Mouse (Mus musculus) kidney, postnatal 0 days (tissue): ENCODE results near the gene Cabcoco1. TPM values are rescaled to one million over a fixed set of nuclear protein-coding genes. Genes with fewer than 3 reads are reported as not detected.
A peak's percentile ranks its signal among the peaks of the same experiment; 100 is the strongest.

Source experiments
- ATAC-seq: fragments of 200-750 bp; cut with Nextera tagmentation; replicated peaks from 2 replicates; pipeline ENCODE4 v1.8.0; 2017; ENCODE audit warnings: low read depth, moderate number of reproducible peaks, moderate TSS enrichment, moderate library complexity; ENCODE audit not compliant: low FRiP score
- DNase-seq: peaks from one replicate; pipeline ENCODE4 v3.0.0-alpha.2; 2016; ENCODE audit warnings: low spot score
- H3K27ac ChIP-seq: fragments of 300-500 bp; sonication (generic); 2 replicates; pipeline ENCODE4 v1.5.1; 2014; ENCODE audit warnings: mild to moderate bottlenecking
- H3K27me3 ChIP-seq: fragments of 300-500 bp; sonication (generic); 2 replicates; pipeline ENCODE4 v1.6.1; 2014; ENCODE audit warnings: low read length, mixed read lengths; ENCODE audit not compliant: insufficient read depth
- H3K36me3 ChIP-seq: fragments of 300-500 bp; sonication (generic); 2 replicates; pipeline ENCODE4 v1.6.1; 2014; ENCODE audit warnings: low read length, mixed read lengths; ENCODE audit not compliant: insufficient read depth
- H3K4me1 ChIP-seq: fragments of 300-500 bp; sonication (generic); replicated peaks from 2 replicates; pipeline ENCODE4 v1.6.1; 2014; ENCODE audit warnings: antibody characterized with exemption, low read length, mixed read lengths; ENCODE audit not compliant: insufficient read depth
- H3K4me2 ChIP-seq: fragments of 300-500 bp; sonication (generic); 2 replicates; pipeline ENCODE4 v1.6.1; 2014; ENCODE audit warnings: mild to moderate bottlenecking, low read length, moderate library complexity, mixed read lengths
- H3K4me3 ChIP-seq: fragments of 300-500 bp; sonication (generic); replicated peaks from 2 replicates; pipeline ENCODE4 v1.5.1; 2014; ENCODE audit warnings: low read depth, low read length
- H3K9ac ChIP-seq: fragments of 300-500 bp; sonication (generic); 2 replicates; pipeline ENCODE4 v1.6.1; 2014; ENCODE audit warnings: low read depth, low read length
- H3K9me3 ChIP-seq: fragments of 300-500 bp; sonication (generic); replicated peaks from 2 replicates; pipeline ENCODE4 v1.6.1; 2016; ENCODE audit warnings: low read length, inconsistent platforms, mixed read lengths
- CTCF ChIP-seq: IDR thresholded peaks from 2 replicates; pipeline ENCODE4 v1.5.1; 2016; ENCODE audit warnings: antibody characterized with exemption, low read depth, mild to moderate bottlenecking, moderate library complexity
- WGBS: fragments of 180-500 bp; shearing (Covaris S2); extraction: QIAGEN DNeasy Blood & Tissue Kit; methylation state at CpG from one replicate; pipeline ENCODE4 v1.1.7; 2014; 5-methylcytosine and 5-hydroxymethylcytosine counted together
- polyA plus RNA-seq: library from polyadenylated mRNA; unstranded; fragments of >200 nt; fragmentation: Nextera tagmentation; extraction: Ambion mirVana; gene quantifications from 2 replicates; pipeline ENCODE4 v1.2.1, GENCODE M21; 2015

Cabcoco1 gene
- polyA plus RNA-seq, 1 experiment from 2014 or later = 18.5 TPM

GRCm38 (mm10) chr10:68495246-68495645 is 46.5 kb downstream of the Cabcoco1 start:
- Histone ChIP-seq H3K9ac (no peak overlapping the region), H3K36me3 (no peaks in the 10 kb centered on the region), H3K27ac (no peak overlapping the region), H3K4me3 (no peak overlapping the region), H3K27me3 (no peaks in the 10 kb centered on the region), H3K4me2 (no peak overlapping the region), H3K9me3 (no peaks in the 10 kb centered on the region), H3K4me1 (peaks cover 6% of the 10 kb centered on the region; the same call in 1 of the 2 replicates)
- WGBS = 83% methylated on average over 2 of the region's 2 CpGs
- no peak for TF ChIP-seq CTCF
- ATAC-seq (no peak), DNase-seq (no peak)

DNA sequence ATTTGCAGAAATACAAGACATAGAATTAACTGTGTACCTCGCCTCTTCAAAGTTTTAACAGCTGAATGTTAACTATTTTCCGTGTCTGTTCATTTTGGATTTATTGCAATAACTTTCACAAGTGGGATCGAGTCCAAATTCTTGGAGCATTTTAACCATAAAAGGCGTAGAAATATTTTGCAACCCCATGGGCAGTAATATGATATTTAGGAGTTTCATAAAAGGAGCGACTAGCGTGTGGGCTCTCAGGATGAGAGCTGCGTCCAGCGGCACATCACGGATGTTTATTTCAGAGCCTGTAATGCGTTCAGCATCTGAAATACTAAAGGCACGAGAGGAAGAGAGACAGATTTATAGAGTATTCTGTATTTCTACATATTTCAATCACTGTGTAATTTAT is 50.1 kb downstream of the Cabcoco1 start:
- 40% methylated on average over 11 of the region's 11 CpGs for WGBS
- Histone ChIP-seq H3K36me3 (no peaks in the 10 kb centered on the region), H3K4me2 (no peak overlapping the region), H3K9ac (no peak overlapping the region), H3K4me1 (peaks cover 6% of the 10 kb centered on the region; the same call in 1 of the 2 replicates), H3K9me3 (no peaks in the 10 kb centered on the region), H3K4me3 (no peak overlapping the region), H3K27ac (no peak overlapping the region), H3K27me3 (no peaks in the 10 kb centered on the region)
- DNase-seq (peak; percentile 77), ATAC-seq (no peak)
- TF ChIP-seq CTCF = no peak

DNA sequence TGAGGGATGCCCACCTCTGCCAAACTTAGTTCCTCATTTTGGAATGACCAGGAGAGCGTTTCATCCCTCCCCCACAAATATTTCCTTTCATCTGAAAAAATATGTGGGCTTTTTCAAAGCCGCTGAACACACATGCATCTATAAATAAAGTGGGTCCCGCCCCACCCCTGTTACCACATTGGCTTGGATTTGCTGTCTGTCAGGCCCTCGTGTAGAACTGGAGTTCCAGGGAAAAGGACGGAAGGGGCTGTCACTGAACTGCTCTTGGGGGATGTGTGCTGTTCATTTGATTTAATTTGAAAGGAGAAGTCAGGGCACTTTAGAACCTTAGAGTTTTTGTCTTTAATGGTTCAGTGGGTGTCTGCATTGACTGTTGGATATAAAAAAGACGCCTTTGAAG is 50.9 kb downstream of the Cabcoco1 start:
- Histone ChIP-seq H3K27me3 (no peaks in the 10 kb centered on the region), H3K27ac (peak overlapping the region; percentile 42), H3K4me3 (no peak overlapping the region), H3K4me1 (peaks cover 6% of the 10 kb centered on the region; the same call in 1 of the 2 replicates), H3K4me2 (peak overlapping the region; percentile 13; the same call in 1 of the 2 replicates), H3K36me3 (no peaks in the 10 kb centered on the region), H3K9me3 (no peaks in the 10 kb centered on the region), H3K9ac (no peak overlapping the region)
- ATAC-seq = no peak
- WGBS = 31% methylated on average over 6 of the region's 6 CpGs
- DNase-seq = peak; percentile 87
- no peak for TF ChIP-seq CTCF

GRCm38 (mm10) chr10:68472799-68473198 is 68.9 kb downstream of the Cabcoco1 start:
- WGBS = 53% methylated on average over 8 of the region's 8 CpGs
- no peak overlapping the region for H3K9ac ChIP-seq
- no peaks in the 10 kb centered on the region for H3K27me3 ChIP-seq
- DNase-seq = peak; percentile 64
- no peaks in the 10 kb centered on the region for H3K9me3 ChIP-seq
- H3K36me3 ChIP-seq = no peaks in the 10 kb centered on the region
- no peaks in the 10 kb centered on the region for H3K4me1 ChIP-seq
- ATAC-seq = no peak
- H3K4me2 ChIP-seq = no peak overlapping the region
- TF ChIP-seq CTCF = no peak
- H3K27ac ChIP-seq = no peak overlapping the region
- no peak overlapping the region for H3K4me3 ChIP-seq

DNA sequence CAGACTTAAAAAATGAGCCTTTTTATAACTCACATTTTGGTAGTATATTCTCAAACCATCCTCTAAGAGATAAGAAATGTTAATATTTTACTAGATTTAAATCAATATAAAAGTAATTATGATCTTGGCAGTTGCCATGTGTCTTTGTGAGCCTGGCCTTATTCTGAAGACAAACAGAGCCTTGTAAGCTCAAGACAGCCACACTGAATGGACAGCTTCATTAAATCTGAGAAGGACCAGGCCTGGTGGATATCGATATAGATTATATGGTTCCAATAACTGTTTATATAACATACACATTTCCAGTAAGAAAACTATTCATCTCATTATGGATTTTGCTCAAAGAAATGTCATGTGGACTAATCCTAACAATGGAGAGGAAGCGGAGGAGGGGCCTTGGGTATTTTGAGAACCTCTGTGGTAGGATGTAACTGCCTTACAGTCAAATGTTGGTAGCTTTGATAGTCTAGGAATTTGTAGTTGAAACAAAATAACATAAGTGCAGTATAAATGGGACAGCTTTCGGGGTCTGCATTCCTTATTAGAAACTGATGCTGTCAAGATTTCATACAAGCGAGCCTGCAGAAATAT is 75.9 kb downstream of the Cabcoco1 start:
- H3K36me3 ChIP-seq = no peaks in the 10 kb centered on the region
- no peak for DNase-seq
- no peaks in the 10 kb centered on the region for H3K27me3 ChIP-seq
- WGBS = 80% methylated on average over 4 of the region's 4 CpGs
- no peaks in the 10 kb centered on the region for H3K9me3 ChIP-seq
- TF ChIP-seq CTCF = no peak
- no peak overlapping the region for H3K9ac ChIP-seq
- no peak overlapping the region for H3K27ac ChIP-seq
- no peak for ATAC-seq
- H3K4me3 ChIP-seq = no peak overlapping the region
- H3K4me2 ChIP-seq = no peak overlapping the region
- H3K4me1 ChIP-seq = no peaks in the 10 kb centered on the region

- Histone ChIP-seq H3K36me3 (no peaks in the 10 kb centered on the region), H3K9ac (no peak overlapping the region), H3K4me1 (no peaks in the 10 kb centered on the region), H3K27me3 (no peaks in the 10 kb centered on the region), H3K27ac (no peak overlapping the region), H3K4me2 (no peak overlapping the region), H3K4me3 (no peak overlapping the region), H3K9me3 (no peaks in the 10 kb centered on the region)
- WGBS = 21% methylated on average over 7 of the region's 7 CpGs
- no peak for ATAC-seq
- peak; percentile 89 for DNase-seq
- peak; percentile 92 for TF ChIP-seq CTCF
These were observed 76.8 kb downstream of the Cabcoco1 start for GRCm38 (mm10) chr10:68464943-68465342.

- ATAC-seq (no peak), DNase-seq (no peak)
- 36% methylated on average over 11 of the region's 11 CpGs for WGBS
- Histone ChIP-seq H3K27me3 (no peaks in the 10 kb centered on the region), H3K36me3 (no peaks in the 10 kb centered on the region), H3K27ac (no peak overlapping the region), H3K9me3 (no peaks in the 10 kb centered on the region), H3K4me2 (no peak overlapping the region), H3K4me3 (no peak overlapping the region), H3K9ac (no peak overlapping the region), H3K4me1 (peaks cover 4% of the 10 kb centered on the region; the same call in 1 of the 2 replicates)
- TF ChIP-seq CTCF = no peak
These were observed 81.9 kb downstream of the Cabcoco1 start for GRCm38 (mm10) chr10:68459784-68460183.
